In the genomic region with DNA sequence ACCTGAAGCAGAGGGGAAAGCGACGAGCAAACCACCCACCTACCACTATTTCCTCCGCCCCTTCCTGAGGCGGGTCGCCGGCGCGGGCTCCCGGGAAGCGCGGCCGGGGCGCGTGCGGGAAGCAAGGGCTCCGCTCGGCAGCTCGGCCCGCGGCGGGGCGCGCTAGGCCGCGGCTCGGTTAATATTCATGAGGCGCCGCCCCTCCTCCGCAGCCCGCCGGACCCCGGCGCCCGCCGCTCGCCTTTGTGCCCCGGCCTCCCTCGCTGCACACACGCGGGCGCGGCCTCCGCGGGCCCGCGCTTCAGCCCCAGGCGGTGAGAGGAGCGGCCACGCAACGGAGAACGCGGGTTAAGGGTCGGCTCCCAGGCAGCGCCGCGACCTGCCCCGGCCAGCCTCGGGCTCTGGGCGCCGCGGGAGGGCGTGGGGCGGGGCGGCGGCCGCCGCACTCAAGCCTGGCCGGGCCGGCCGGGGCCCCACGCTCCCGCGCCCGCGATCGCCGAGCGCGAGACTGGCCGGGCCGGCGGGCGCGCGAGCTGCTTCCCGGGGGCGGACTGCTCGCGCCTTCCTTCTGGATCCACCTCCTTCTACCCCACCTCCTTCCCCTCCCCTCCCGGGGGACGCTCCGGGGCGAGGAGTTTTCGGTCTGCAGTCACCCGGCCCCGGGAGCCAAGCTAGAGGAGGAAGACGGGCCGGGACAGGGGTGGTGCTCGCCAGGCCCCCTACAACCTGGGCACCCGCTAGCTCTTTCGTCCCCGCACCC, we compare ENCODE assay signal across 8 mouse cellular contexts. TPM values are rescaled to one million over a fixed set of nuclear protein-coding genes. Genes with fewer than 3 reads are reported as not detected.
DNase-seq lines count a peak whose midpoint lies in the region; ATAC-seq lines count a peak whose summit lies in the region.

Arhgap21 (minus strand) TSS at position 441 of the 760 bp plus-strand sequence.

- peak; percentile 71 for ATAC-seq in hindbrain, embryonic 13.5 days (ENCODE audit: low FRiP score)

- H3K27me3 ChIP-seq in hindbrain, embryonic 13.5 days, result no peaks in the 10 kb centered on the region

- H3K4me1 ChIP-seq in hindbrain, embryonic 13.5 days (replicated peaks), result peaks cover 28% of the 10 kb centered on the region

- no peaks in the 10 kb centered on the region for H3K9me3 ChIP-seq in hindbrain, embryonic 13.5 days

- H3K4me2 ChIP-seq in hindbrain, embryonic 13.5 days, result peak within 1 kb of the TSS; percentile 83

- H3K9ac ChIP-seq in hindbrain, embryonic 13.5 days, result peak within 1 kb of the TSS; percentile 100

- DNase-seq in NIH3T3 (ENCODE audit: low read depth), result peak; percentile 89
- peak; percentile 72 to 73 for DNase-seq in cerebellum, postnatal 36 days
- peak; percentile 73 to 76 for DNase-seq in frontal cortex, postnatal 36 days (ENCODE audit: low spot score in 2 of 2)
- DNase-seq in layer of hippocampus, postnatal 36 days, result peak; percentile 81 to 82
- peak; percentile 76 for DNase-seq in lung, postnatal 25 days (ENCODE audit: low spot score)
- DNase-seq in retina, postnatal 1 day, result peak; percentile 84
- peak; percentile 57 for DNase-seq in thymus, postnatal 4 days

- H3K4me3 ChIP-seq in hindbrain, embryonic 13.5 days, result peak within 1 kb of the TSS; percentile 93

- H3K36me3 ChIP-seq in hindbrain, embryonic 13.5 days, result no peaks in the 10 kb centered on the region

- peak within 1 kb of the TSS; percentile 100 for H3K27ac ChIP-seq in hindbrain, embryonic 13.5 days

- under 1% methylated on average over 99 of the region's 102 CpGs for WGBS in hindbrain, embryonic 13.5 days

RNA-seq across cellular contexts. Expression of gene Arhgap21, which starts in this region (rescaled TPM):
- 35.6 and 41.1 TPM in 2 replicates for polyA plus RNA-seq in hindbrain, embryonic 13.5 days (2015; fragmentation: Nextera tagmentation; extraction: Ambion mirVana)
- total RNA-seq in layer of hippocampus, postnatal 36 days (2021), result 100 to 1,000 TPM; 331 to 369 TPM

Comparison
In these comparisons a context has a peak if more than half of its experiments do, and no peak if none do; other contexts are left out.
1. Peak in every context shown above with its lines: DNase-seq, ATAC-seq, H3K4me3 ChIP-seq and H3K27ac ChIP-seq.